Mouse (Mus musculus) liver, adult 2 months (tissue): ENCODE data around the gene Edn1.

Experiments
- CTCF ChIP-seq: fragments of 200-500 bp; IDR thresholded peaks from 2 replicates; pipeline ENCODE4 v1.5.1; 2011; ENCODE audit warnings: low read depth, low read length, control low read depth
- POLR2A ChIP-seq: fragments of 200-500 bp; IDR thresholded peaks from 2 replicates; pipeline ENCODE4 v1.6.1; 2011; ENCODE audit warnings: low read length, control low read depth; ENCODE audit not compliant: insufficient read depth; ENCODE audit errors: extremely low read depth

- TF ChIP-seq POLR2A (no peak), CTCF (no peak)
These were observed 50.4 kb downstream of the Edn1 start for GRCm38 (mm10) chr13:42351675-42352074.
